Mouse (Mus musculus): ENCODE results near the gene Bend7.

Bend7 gene

DNA sequence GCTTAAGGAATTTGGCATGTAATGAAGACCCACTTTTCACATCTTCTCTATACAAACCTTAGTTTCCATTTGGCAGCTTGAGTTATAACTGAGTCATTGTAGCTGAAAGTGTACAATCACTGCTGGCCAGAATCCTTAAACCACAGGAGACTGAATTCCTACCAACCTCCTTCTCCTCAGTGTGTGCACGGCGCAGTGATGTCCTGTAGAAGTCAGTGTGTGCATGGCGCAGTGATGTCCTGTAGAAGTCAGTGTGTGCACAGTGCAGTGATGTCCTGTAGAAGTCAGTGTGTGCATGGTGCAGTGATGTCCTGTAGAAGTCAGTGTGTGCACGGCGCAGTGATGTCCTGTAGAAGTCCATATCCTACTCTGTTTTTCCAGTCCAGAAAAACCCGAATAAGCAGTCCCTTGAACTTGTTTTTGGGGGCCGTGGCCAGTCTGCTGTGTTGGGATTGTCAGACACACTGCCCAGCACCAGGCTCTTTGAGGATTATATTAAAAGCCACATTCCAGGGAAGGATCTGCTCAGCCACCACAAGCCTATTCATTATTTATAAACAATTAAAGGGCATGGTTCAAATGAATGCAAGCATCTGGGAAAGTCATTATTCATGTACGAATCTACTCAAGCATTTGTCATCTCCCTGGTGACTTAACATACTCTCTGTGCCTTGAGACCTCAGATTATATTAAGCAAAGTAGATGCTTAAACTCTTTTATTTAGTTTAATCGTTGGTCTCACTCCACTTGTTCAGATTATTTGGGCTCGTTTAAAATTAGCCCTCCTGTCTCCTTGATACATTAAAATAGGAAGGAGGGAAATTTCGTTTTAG lies 65.4 kb downstream of the Bend7 start:
- DNase-seq (ENCODE audit: low read depth, low spot score): no peak

DNA sequence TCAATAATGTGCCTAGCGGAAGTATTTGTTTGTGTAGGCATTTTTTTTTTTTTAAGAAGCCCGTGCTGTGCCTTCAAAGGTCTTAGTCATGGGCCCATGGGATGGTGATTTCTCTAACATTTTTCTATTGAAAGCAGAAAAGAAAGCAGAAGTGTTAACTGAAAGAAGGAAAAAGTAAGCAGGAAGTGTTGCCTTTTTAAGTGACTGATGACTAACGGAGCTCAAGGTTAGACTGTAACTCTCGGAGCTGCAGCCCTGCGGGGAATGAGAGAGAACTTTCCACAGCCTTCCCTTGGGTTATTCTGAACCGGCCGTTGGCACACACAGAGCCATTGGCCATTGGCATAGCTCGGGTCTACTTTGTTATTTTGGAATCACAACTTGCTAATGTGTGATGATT lies 66.4 kb downstream of the Bend7 start:
- no peak for DNase-seq (ENCODE audit: low read depth, low spot score)

DNA sequence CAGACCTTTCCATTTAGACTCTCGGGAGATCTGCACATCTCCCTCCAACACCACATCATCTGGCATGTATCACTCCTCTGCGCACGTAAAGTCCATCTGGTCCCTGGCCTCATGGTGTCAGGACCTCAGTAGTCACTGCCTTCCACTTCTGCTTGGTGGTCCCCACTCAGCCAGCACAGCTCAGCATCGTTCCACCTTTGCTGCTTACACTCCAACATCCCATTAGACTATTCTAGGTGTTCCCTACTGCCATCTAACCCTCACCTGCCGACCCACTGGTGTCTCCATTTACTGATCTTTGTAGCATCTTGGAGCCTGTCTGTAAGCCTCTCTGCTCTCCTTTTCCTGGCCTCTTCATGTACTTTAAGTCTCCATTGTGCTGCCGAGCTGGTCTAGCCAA lies 67.4 kb downstream of the Bend7 start:
- DNase-seq (ENCODE audit: low read depth, low spot score): no peak

DNA sequence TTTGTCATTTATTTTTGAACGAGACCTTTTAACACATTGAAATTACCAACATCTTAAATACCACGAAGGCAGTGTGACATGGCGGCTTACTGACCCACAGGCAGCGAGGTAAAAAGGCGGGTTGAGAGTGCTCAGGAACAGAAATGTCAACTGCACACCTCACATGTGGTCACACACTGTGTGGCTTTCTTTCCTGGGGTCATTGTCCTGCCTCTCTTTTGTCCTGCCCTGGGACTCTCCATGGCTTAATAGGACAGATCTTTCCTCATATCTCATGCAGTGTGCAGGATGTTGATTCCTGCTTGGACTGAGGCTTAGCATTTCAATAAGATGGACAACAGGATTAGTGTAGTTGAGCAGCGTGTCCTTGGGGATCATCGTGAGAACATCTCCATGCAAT lies 69.6 kb downstream of the Bend7 start:
- DNase-seq (ENCODE audit: low read depth, low spot score): no peak

DNA sequence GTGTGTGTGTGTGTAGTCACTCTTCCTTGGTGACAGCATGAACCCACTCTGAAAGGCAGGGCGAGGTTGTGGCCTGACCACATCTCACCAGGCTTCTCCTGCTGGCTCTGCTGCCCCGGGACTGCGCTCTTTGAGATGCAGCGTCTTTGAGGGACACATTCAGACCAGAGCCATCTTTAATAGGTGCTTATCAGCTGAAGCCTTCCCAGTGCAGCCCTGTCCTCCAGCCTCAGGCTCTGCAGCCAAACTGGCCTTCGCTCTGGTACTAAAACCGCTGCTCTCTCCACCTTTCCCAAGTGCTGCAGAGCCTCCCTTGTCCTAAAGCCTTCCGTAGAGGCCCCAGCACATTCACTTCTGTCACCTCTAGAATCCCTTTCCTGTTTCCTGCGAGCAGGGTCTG lies 74.0 kb downstream of the Bend7 start:
- DNase-seq (ENCODE audit: low read depth, low spot score): no peak

DNA sequence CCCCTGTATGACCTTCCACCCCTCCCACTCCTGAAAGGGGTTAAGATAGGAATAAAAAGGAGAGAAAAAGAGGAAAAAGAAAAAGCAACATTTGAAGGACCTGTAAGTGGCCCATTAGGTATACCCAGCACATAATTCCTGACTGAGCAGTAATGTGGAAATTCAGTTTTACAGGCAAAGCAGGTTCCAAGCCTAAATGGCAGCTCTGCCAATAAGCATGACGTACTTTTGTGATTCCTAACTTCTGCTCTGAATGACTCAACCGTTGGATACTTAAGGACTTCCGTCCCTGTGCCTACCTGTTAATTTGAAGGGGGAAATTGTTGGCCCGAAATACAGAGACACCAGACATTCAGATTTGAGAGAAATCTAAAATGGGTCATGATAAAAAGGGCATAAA lies 74.9 kb downstream of the Bend7 start:
- DNase-seq (ENCODE audit: low read depth, low spot score): no peak

DNA sequence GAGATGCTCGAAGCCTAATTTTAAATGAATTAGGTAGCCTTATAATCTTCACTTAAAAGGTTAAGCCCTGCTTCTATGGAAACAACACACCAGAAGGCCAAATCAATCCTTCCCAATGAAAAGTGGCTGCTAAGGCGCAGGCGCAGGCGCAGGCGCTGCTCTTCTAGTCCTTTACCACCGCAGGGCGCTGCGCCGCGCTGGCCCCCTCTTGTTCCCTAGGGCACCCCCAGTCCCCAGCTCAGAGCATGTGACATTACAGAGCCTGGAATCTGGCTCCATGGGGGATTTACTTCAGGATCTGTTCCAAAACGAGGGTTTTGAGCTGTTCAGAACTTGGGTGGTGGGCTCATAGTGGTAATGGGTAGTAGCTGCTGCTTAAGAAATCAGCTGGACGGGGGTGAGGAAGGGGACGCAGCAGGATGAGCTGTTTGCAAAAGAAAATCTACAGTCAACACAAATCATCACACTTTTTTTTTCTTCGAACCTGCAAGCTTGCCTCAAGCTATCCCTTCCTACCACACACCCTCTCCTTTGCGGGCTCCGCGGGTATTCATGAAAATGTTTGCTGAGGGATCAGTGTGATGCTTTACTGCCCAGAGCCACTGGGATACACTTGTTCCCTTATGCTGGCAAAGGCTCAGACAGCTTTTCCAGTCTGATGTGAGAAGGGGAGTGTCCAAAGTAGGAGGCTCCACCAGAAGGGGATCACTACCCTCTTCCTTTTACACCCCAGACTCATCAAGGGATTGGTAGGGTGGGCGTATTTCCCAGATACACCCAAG lies 85.0 kb downstream of the Bend7 start:
- peak; percentile 34 for DNase-seq (ENCODE audit: low read depth, low spot score)

DNA sequence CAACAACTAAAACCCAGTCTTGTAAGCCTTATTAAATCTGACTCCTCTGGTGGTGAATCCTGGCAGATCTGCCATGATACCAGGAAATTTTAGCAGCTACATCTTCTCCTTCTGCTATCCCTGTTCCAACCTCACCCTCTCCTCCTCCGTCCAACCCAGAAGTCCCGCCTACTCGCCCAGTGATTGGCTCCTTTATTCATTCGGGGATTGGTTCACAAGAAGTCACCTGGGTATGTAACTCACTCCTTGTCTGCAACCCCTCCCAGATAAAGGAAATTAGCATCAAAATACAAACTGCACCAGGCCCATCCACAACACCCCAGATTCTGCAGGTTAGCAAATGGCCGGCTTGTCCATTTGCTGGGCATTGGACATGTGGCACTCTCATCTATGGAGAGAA lies 98.7 kb downstream of the Bend7 start:
- peak; percentile 73 for DNase-seq (ENCODE audit: low read depth, low spot score)

DNA sequence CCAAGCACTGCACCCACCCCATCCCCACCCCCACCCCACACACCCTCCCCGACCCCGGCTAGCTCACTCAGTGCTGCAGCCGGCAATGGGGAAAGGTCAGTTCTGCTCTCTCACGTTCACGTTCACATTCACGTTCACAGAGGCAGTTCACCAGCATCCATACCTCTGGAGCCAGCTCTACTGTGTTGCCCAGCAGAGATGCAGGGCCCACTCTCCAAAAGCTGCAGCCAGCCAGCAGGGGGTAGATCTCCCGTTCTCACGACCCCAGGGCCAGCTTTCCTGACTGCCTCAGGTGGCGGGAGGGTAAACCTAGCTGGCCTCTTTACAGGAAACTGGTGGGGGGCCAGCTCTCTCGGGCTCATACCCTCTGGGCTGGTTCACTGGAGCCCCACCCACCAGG lies 100.0 kb downstream of the Bend7 start:
- DNase-seq (ENCODE audit: low read depth, low spot score): no peak

DNA sequence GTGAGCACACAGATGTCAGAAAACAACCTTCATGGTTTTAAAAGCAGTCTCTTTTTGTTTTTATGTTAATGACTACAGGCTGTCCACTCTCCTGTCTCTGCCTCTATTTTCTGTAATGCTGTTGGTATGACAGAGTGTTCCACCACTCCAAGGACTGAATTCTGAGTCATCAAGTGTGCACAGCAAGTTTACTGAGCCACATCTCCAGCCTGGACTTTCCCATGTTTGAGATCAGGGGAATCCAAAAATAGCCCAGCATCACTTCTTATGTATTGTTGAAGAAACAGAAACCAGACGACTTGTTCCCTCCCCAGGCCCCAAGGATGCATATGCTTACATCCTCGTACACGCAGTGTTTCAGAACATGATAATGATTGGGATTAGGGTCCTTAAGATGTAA lies 102.6 kb downstream of the Bend7 start:
- no peak for DNase-seq (ENCODE audit: low read depth, low spot score)

DNA sequence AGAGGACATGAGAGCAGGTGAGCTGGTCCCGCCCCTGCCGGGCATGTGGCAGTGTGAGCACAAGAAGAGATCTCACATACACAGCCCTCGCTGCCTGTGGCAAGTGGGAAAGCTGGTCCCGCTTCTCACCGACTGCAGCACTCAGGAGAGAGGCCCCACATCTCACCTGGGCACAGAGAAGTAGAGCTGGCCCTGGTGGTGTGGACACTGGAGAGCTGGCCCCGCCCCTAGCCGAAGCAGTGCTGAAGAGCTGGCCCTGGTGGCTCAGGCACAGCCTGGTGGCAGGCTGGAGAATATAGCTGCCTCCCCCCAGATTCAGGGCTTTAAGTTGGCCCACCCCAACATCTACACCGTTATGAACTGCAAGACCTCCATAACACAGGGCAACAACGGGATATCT lies 106.4 kb downstream of the Bend7 start:
- DNase-seq (ENCODE audit: low read depth, low spot score): no peak

DNA sequence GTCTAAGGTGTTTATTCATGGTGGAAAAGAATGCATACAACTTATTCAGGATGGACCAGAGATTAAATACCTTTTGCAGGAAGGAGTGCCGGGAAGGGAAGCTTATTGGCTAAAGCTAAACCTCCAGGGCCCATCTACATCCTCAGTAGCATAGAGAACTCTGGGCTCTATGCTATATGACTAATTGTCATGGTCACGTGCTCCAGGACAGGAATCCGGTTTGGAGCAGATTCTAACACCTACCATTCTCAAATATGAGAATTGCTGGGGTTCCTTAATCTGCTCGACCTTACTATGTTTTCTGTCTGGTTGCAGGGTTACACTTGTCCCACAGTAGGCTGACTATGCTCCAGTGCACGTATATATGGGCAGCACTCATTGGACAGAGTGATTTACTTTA lies 110.4 kb downstream of the Bend7 start:
- DNase-seq (ENCODE audit: low read depth, low spot score): no peak

DNA sequence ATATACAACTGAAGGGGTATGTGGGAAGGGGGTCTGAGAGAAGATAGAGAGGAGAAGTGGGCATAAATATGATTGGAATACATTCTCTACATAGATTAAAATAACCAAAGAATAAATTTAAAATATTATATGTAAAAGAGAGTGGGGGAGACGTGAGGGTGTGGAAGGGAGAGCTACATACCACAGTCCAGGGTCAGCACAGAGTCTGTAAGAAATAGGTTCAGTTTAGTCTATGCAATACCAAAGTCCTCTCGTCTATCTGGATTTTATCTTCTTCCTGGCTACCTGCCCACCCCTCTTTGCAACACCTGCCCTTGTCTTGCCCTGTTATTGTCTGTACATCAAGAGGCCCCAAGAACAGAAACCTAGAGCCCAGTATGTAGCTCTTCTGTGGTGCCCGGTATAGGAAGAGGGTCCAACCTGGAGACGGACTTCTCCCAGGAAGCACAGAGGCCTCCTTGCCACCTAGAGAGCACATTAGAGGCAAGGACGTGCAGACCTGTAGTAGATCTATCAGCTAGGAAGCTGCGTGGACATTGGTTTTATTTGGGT lies 110.9 kb downstream of the Bend7 start:
- DNase-seq (ENCODE audit: low read depth, low spot score): no peak

DNA sequence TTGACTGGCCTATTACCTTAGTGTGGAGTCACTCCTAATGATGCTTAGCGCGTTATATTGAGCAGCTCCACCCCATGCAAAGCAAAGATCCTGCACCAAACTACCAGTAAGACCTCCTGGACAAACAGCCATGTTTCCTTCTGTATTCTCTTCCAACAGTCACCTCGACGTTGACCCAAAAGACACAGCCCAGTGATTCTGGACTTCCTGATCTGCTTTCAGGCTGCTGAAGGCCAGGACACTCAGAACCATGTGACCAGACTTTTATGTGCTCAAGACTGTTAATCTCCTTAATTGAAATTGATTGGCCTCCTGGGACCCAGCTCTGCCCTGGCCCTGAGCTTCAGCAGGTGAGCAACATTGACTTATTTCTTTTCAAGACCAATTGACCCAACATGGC lies 111.4 kb downstream of the Bend7 start:
- DNase-seq (ENCODE audit: low read depth, low spot score): no peak

DNA sequence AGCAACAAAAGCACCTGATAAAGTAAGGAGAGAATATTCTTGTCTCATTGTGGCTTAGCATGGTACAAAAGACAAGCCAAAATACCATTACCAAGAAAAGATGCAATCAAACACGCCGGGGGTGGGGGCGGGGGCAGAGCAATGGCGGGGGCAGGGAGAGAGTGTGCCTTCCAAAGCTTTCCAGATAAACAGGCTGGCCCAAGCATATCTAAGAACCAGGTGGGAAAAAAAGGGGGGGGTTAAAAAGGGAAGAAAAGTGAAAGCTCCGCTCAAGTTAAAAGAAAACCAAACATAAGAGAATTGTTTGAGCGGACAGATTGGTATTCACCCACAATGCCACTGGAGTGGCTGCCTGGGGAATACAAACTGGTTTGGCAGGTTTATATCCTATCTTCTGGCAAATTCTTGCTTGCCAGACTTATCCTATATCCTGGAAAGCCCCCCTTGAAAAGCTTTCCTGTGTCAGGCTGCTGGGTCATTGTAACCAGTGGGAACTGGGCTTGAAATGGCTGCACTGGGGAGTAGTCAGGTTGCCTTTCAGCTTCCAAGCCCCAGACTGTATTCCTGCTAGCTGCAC lies 111.9 kb downstream of the Bend7 start:
- no peak for DNase-seq (ENCODE audit: low read depth, low spot score)

DNA sequence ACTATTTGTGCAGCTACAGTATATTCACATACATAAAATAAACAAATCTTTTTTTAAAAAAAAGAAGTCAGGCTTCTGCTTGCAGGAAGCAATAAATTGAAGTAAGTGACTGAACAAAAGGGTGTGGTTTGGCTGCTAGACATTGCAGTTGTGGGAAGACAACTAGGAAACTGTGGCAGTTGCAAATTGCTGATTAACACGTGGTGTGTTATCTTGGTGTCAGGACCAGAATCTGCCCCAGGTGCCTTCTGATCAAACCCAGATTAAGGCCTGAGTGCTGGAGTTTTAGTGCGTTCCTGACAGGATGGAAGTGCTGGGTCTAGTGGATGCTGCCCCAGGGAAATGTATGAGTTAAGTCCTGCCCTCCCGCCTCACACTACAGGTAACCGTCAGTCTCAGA lies 113.9 kb downstream of the Bend7 start:
- no peak for DNase-seq (ENCODE audit: low read depth, low spot score)

DNA sequence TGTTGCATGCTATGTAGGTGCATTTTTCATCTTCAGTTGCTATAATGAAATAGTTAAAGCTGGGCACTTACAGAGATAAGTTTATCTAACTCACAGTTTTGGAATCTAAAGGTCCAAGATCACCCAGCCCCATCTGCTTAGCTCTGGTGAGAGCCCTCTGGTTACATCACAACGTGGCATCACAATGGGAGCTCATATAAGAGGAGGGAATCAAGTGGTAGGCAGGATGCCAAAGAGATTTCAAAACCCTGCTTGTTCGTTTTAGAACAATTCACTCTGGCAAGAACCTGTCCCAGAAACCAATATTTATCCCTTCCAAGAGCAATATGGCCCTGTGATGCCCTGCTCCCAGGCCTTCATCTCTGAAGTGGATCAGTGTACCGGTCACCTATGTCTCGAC lies 114.5 kb downstream of the Bend7 start:
- no peak for DNase-seq (ENCODE audit: low read depth, low spot score)

DNA sequence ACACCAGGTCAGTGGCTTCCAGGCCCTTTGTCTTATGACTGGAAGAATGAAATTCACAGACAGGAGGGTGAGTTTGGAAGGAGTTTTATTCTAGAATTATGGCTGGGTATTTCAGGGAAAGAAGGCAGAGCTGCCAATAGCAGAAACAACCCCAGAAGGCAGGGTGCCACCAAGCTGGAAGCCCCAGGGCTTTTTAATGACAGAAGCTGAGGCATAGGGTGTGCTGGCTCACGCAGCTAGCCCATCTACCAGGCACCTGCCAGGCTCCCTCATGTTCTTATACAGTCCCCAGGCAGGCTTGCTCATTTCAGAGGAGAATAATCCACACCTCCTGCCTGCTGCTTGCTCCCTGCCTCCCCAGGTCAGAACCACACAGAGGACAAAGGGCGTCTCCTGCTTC lies 131.8 kb downstream of the Bend7 start:
- DNase-seq (ENCODE audit: low read depth, low spot score): no peak

All from R1 (cell line).